Mouse (Mus musculus) liver, embryonic 14.5 days (tissue): ENCODE measurements around the gene Fus.

Experiments used
- CTCF ChIP-seq: IDR thresholded peaks from 2 replicates; pipeline ENCODE4 v1.5.1; 2016; ENCODE audit warnings: antibody characterized with exemption, low read depth, control low read depth
- EP300 ChIP-seq: IDR thresholded peaks from 2 replicates; pipeline ENCODE4 v1.6.1; 2016; ENCODE audit warnings: antibody characterized with exemption, low read depth

DNA sequence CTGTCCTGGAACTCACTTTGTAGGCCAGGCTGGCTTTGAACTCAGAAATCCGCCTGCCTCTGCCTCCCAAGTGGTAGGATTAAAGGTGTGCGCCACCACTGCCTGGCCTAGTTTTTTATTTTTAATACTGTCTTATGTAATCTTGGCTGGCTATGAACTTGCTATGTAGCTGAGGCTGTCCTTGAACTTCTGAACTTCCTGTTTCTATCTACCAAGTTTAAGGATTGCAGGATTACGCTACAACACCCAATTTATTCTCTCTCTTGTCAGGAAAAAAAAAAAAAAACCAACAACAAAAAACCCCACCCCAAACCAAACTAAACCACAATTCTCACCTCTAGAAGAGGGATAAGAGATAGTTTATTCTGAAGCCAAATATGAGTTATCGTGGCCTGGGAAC lies 66.4 kb downstream of the Fus start:
- TF ChIP-seq CTCF (no peak), EP300 (no peak)
